Mouse (Mus musculus): ENCODE measurements around the gene Il1f6.
"Not testable (repeated sequence)": the region's sequence is repeated elsewhere in the genome, so short reads cannot be mapped to it uniquely, and the experiment has no call there.

DNA sequence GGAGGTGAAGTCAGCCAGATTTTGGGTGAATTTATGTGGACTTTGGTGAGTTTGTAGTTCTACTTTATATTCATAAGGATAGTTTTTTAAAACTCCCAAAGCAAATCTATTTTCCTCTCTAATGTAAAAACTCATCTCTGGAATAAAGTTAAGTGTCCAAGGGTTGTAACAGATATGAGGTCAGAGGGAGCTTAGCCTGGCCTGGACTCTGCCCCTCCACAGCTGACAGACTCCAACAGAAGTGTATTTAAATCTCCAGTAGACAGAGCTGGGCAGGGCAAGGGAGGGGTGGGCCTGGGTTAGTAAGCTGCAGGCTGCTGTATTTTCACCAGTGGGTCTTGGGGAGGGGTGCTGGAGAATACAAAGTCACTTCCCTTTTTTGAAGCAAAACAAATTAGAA is 31.1 kb upstream of the Il1f6 start:
- not testable (repeated sequence) for TF ChIP-seq CTCF (conservative IDR thresholded peaks at IDR 0.05; ENCODE audit: insufficient read depth, insufficient read length, low read depth, low read length); POLR2A (IDR thresholded peaks at IDR 0.05; ENCODE audit: low read depth, low read length)

All from kidney, adult 2 months (tissue).